Mouse (Mus musculus) B cell, adult (primary cell): Measurements from ENCODE around the gene Sdr9c7. TPM values are rescaled to one million over a fixed set of nuclear protein-coding genes. Genes with fewer than 3 reads are reported as not detected.

Experiments used
- total RNA-seq: library from RNA; stranded (reverse); gene quantifications from 4 replicates; pipeline ENCODE4 v1.2.4, GENCODE M21; 2023; ENCODE audit not compliant: inconsistent age

Sdr9c7 gene
- total RNA-seq = not detected in 4 replicates

DNA sequence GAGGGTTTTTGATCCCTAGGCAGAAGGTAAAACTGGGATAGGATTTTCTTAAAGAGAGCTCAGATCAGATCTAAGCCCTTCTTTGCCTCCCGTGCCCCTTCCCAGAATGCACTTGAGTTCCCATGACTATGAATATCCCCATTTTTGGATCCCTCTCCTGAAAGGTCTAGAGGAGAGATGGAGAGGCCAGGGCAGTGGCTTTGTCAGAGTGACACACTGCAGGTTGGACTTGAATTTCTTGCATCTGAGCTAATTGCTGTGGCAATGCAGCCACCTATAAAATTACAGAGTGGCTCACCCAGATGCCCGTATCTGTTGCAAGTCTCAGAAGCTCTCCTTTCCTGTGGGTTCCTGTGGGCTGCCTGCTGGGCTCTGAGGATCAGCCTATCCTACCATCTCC lies at the start of gene Sdr9c7:
Gene Sdr9c7, plus strand, starts transcription at position 301 of the 400 bp plus-strand sequence.

GRCm38 (mm10) chr10:127849628-127850027 lies 48.7 kb upstream of the Sdr9c7 start, which contains the start of gene Rdh19:
TSS of gene Rdh19 (plus strand) at chr10:127849928.

GRCm38 (mm10) chr10:127866232-127866631 lies 32.1 kb upstream of the Sdr9c7 start, which contains the start of gene Rdh16f2:
TSS of gene Rdh16f2 (plus strand) at chr10:127866474.

GRCm38 (mm10) chr10:127888605-127889004 lies 9.7 kb upstream of the Sdr9c7 start, which contains the start of gene Rdh7:
TSS of gene Rdh7 (minus strand) at chr10:127888817.

Other genes starting within 250 kb of the Sdr9c7 start
- 8.6 to 12.6 TPM (median 10.8 TPM) in 4 replicates for gene Nemp1, start 231.6 kb upstream of the Sdr9c7 start, total RNA-seq
- 34.6 to 46.9 TPM (median 38.1 TPM) in 4 replicates for gene Nab2, start 229.9 kb upstream of the Sdr9c7 start, total RNA-seq
- gene Myo1a, start 193.3 kb upstream of the Sdr9c7 start, total RNA-seq = 0.29 to 0.72 TPM (median 0.60 TPM) in 4 replicates
- not detected in 4 replicates for gene Tac2, start 174.0 kb upstream of the Sdr9c7 start, total RNA-seq
- gene Zbtb39, start 159.0 kb upstream of the Sdr9c7 start, total RNA-seq = 13.5 to 15.8 TPM (median 15.2 TPM) in 4 replicates
- not detected in 4 replicates for gene Gpr182, start 146.8 kb upstream of the Sdr9c7 start, total RNA-seq
- gene Rdh1, start 138.8 kb upstream of the Sdr9c7 start, total RNA-seq = 0.12 to 0.19 TPM in 2 of 4 replicates, not detected in the others
- not detected in 4 replicates for gene Rdh16f1, start 138.7 kb upstream of the Sdr9c7 start, total RNA-seq
- gene Rdh9, start 122.1 kb upstream of the Sdr9c7 start, total RNA-seq = not detected in 4 replicates
- gene Rdh16, start 97.4 kb upstream of the Sdr9c7 start, total RNA-seq = not detected in 4 replicates
- not detected in 4 replicates for gene Rdh19, start 48.6 kb upstream of the Sdr9c7 start, total RNA-seq
- not detected in 4 replicates for gene Rdh16f2, start 32.0 kb upstream of the Sdr9c7 start, total RNA-seq
- not detected in 4 replicates for gene Rdh7, start 9.7 kb upstream of the Sdr9c7 start, total RNA-seq
- gene Hsd17b6, start 109.1 kb downstream of the Sdr9c7 start, total RNA-seq = not detected in 4 replicates
- gene Prim1, start 116.7 kb downstream of the Sdr9c7 start, total RNA-seq = 14.7 to 17.6 TPM (median 16.0 TPM) in 4 replicates
- 579 to 612 TPM (median 595 TPM) in 4 replicates for gene Naca, start 137.1 kb downstream of the Sdr9c7 start, total RNA-seq
- 125 to 138 TPM (median 132 TPM) in 4 replicates for gene Ptges3, start 160.4 kb downstream of the Sdr9c7 start, total RNA-seq
- 578 to 690 TPM (median 600 TPM) in 4 replicates for gene Atp5b, start 184.8 kb downstream of the Sdr9c7 start, total RNA-seq
- gene Baz2a, start 193.1 kb downstream of the Sdr9c7 start, total RNA-seq = 114 to 132 TPM (median 129 TPM) in 4 replicates